Comparison of ENCODE assay signal across 8 mouse cellular contexts in the genomic region with DNA sequence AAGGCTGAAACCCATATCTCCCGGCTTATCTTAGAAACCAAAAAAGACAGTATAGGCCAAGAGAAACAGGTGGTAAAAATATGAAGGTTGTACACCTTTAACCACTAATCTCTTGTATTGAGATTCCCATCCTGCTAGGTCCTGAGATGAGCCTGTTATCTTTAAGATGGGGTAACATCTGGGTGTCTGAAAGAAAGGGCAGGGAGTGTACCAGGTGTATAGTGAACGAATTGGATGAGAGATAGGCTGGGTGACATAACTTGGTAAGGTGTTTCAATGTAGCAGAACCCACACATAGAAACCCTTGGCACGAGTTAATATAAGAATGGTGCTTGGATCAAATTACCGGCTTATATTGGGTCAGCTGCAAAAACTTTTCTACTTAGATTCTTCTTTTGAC. TPM values are rescaled to one million over a fixed set of nuclear protein-coding genes. Genes with fewer than 3 reads are reported as not detected.
DNase-seq lines count a peak whose midpoint lies in the region; ATAC-seq and TF ChIP-seq lines count a peak whose summit lies in the region.

No protein-coding gene starts in this region.

- no peak for TF ChIP-seq CTCF in kidney, adult 2 months (conservative IDR thresholded peaks at IDR 0.05; ENCODE audit: insufficient read depth, insufficient read length, low read depth, low read length)

- no peak for ATAC-seq in embryonic facial prominence, embryonic 13.5 days (ENCODE audit: insufficient number of reproducible peaks, insufficient read depth, low FRiP score, low TSS enrichment, low read depth)
- no peak for ATAC-seq in hindbrain, embryonic 16.5 days
- ATAC-seq in midbrain, embryonic 14.5 days (ENCODE audit: low FRiP score, low TSS enrichment), result no peak
- ATAC-seq in inflammation-experienced regulatory T-cells, adult 6 months, result no peak

- H3K36me3 ChIP-seq in kidney, adult 2 months (ENCODE audit: control insufficient read depth, insufficient read depth, low read length), result peaks cover 1% of the 10 kb centered on the region; the same call in 1 of the 2 replicates
- no peaks in the 10 kb centered on the region for H3K36me3 ChIP-seq in embryonic facial prominence, embryonic 13.5 days
- no peaks in the 10 kb centered on the region for H3K36me3 ChIP-seq in hindbrain, embryonic 16.5 days (ENCODE audit: control insufficient read depth, insufficient read depth, low read length)
- H3K36me3 ChIP-seq in midbrain, embryonic 14.5 days (ENCODE audit: control insufficient read depth, insufficient read depth, low read length), result no peaks in the 10 kb centered on the region

- no peak for DNase-seq in kidney, adult 2 months
- no peak for DNase-seq in kidney, postnatal 14 days
- DNase-seq in midbrain, embryonic 14.5 days, result no peak
- DNase-seq in frontal cortex, postnatal 36 days (ENCODE audit: low spot score in 2 of 2), result no peak
- no peak for DNase-seq in cerebellum, adult 8-10 months

- H3K27me3 ChIP-seq in kidney, adult 2 months (replicated peaks; ENCODE audit: control insufficient read depth, insufficient read depth, low read length), result no peaks in the 10 kb centered on the region
- H3K27me3 ChIP-seq in embryonic facial prominence, embryonic 13.5 days, result no peaks in the 10 kb centered on the region
- no peaks in the 10 kb centered on the region for H3K27me3 ChIP-seq in hindbrain, embryonic 16.5 days (replicated peaks; ENCODE audit: control insufficient read depth, insufficient read depth, low read length)
- 0 out of 2 replicates have a peak, but pooled peaks cover 4% of the 10 kb centered on the region for H3K27me3 ChIP-seq in midbrain, embryonic 14.5 days (ENCODE audit: control insufficient read depth, insufficient read depth, low read length)

- peak overlapping the region; percentile 69 for H3K4me2 ChIP-seq in embryonic facial prominence, embryonic 13.5 days
- peak overlapping the region; percentile 85 for H3K4me2 ChIP-seq in hindbrain, embryonic 16.5 days (ENCODE audit: low read length)
- peak overlapping the region; percentile 97 for H3K4me2 ChIP-seq in midbrain, embryonic 14.5 days (ENCODE audit: low read length)

- H3K4me1 ChIP-seq in kidney, adult 2 months (ENCODE audit: control insufficient read depth, insufficient read depth, low read length), result peaks cover 16% of the 10 kb centered on the region
- H3K4me1 ChIP-seq in embryonic facial prominence, embryonic 13.5 days, result peaks cover 24% of the 10 kb centered on the region
- peaks cover 12% of the 10 kb centered on the region for H3K4me1 ChIP-seq in hindbrain, embryonic 16.5 days (ENCODE audit: control insufficient read depth, insufficient read depth, low read depth, low read length)
- H3K4me1 ChIP-seq in midbrain, embryonic 14.5 days (ENCODE audit: control insufficient read depth, insufficient read depth, low read length), result peaks cover 15% of the 10 kb centered on the region

- peak overlapping the region; percentile 34; the same call in 1 of the 2 replicates for H3K4me3 ChIP-seq in kidney, adult 2 months (ENCODE audit: insufficient read depth, low read depth, low read length)
- H3K4me3 ChIP-seq in embryonic facial prominence, embryonic 13.5 days, result peak overlapping the region; percentile 96
- peak overlapping the region; percentile 80 for H3K4me3 ChIP-seq in hindbrain, embryonic 16.5 days (ENCODE audit: low read length)
- peak overlapping the region; percentile 70 for H3K4me3 ChIP-seq in midbrain, embryonic 14.5 days (replicated peaks; ENCODE audit: low read depth, low read length)

- WGBS in kidney, adult 2 months, result 35% methylated on average over 4 of the region's 4 CpGs
- 30% methylated on average over 4 of the region's 4 CpGs for WGBS in embryonic facial prominence, embryonic 13.5 days
- 35% methylated on average over 4 of the region's 4 CpGs for WGBS in hindbrain, embryonic 16.5 days
- WGBS in midbrain, embryonic 14.5 days, result 33% methylated on average over 4 of the region's 4 CpGs

- H3K9ac ChIP-seq in embryonic facial prominence, embryonic 13.5 days, result peak overlapping the region; percentile 96
- H3K9ac ChIP-seq in hindbrain, embryonic 16.5 days (ENCODE audit: low read depth, low read length), result peak overlapping the region; percentile 59
- peak overlapping the region; percentile 74; the same call in 1 of the 2 replicates for H3K9ac ChIP-seq in midbrain, embryonic 14.5 days (replicated peaks; ENCODE audit: low read length)

- TF ChIP-seq POLR2A in kidney, adult 2 months (IDR thresholded peaks at IDR 0.05; ENCODE audit: low read depth, low read length), result no peak

- H3K27ac ChIP-seq in kidney, adult 2 months (ENCODE audit: insufficient read depth, low read depth, low read length), result no peak overlapping the region
- H3K27ac ChIP-seq in embryonic facial prominence, embryonic 13.5 days, result no peak overlapping the region
- H3K27ac ChIP-seq in hindbrain, embryonic 16.5 days (ENCODE audit: low read depth, low read length), result peak overlapping the region; percentile 60; the same call in 1 of the 2 replicates
- H3K27ac ChIP-seq in midbrain, embryonic 14.5 days (replicated peaks; ENCODE audit: low read depth, low read length), result peak overlapping the region; percentile 71; the same call in 1 of the 2 replicates

- no peaks in the 10 kb centered on the region for H3K9me3 ChIP-seq in embryonic facial prominence, embryonic 13.5 days
- H3K9me3 ChIP-seq in hindbrain, embryonic 16.5 days (ENCODE audit: control insufficient read depth, low read length), result no peaks in the 10 kb centered on the region
- H3K9me3 ChIP-seq in midbrain, embryonic 14.5 days (ENCODE audit: control insufficient read depth, low read length), result no peaks in the 10 kb centered on the region

RNA-seq across cellular contexts. Expression of a gene that starts 0.7 kb away (rescaled TPM):
- 29.4 and 33.5 TPM in 2 replicates for polyA plus RNA-seq in kidney, adult 2 months (2012; rRNA removed)
- 47.1 and 58.1 TPM in 2 replicates for polyA plus RNA-seq in embryonic facial prominence, embryonic 13.5 days (2015; fragmentation: Nextera tagmentation; extraction: Ambion mirVana)
- polyA plus RNA-seq in hindbrain, embryonic 16.5 days (2015; fragmentation: Nextera tagmentation; extraction: Ambion mirVana), result 7.8 and 9.6 TPM in 2 replicates
- polyA plus RNA-seq in midbrain, embryonic 14.5 days (2014; fragmentation: Nextera tagmentation; extraction: Ambion mirVana), result 3.0 and 4.1 TPM in 2 replicates
- polyA plus RNA-seq in inflammation-experienced regulatory T-cells, adult 6 months (2017; shearing (Covaris generic)), result 10 to 100 TPM in 2 of 3 experiments, 1 to 10 TPM in 1; 9.4 to 14.9 (median 13.6) TPM

Comparison
In these comparisons a context has a peak if more than half of its experiments do, and no peak if none do; other contexts are left out.
1. H3K27ac ChIP-seq: peak in hindbrain, embryonic 16.5 days (single experiment) and midbrain, embryonic 14.5 days (single experiment); none in kidney, adult 2 months (single experiment) and embryonic facial prominence, embryonic 13.5 days (single experiment).
2. H3K4me3 ChIP-seq: peak in every context shown above with its lines; median percentile 96 in embryonic facial prominence, embryonic 13.5 days; 80 in hindbrain, embryonic 16.5 days; 70 in midbrain, embryonic 14.5 days; 34 in kidney, adult 2 months.
3. Peak in every context shown above with its lines, with median percentiles within 50 percentile points of each other: H3K4me2 ChIP-seq and H3K9ac ChIP-seq.